Mouse (Mus musculus): ENCODE data around the gene Agl. TPM values are rescaled to one million over a fixed set of nuclear protein-coding genes. Genes with fewer than 3 reads are reported as not detected.

The Agl gene
- total RNA-seq (2014; fragmentation: Nextera tagmentation), result 21.0 and 26.1 TPM in 2 replicates
- 11.1 and 12.5 TPM in 2 replicates for total RNA-seq (2017)

DNA sequence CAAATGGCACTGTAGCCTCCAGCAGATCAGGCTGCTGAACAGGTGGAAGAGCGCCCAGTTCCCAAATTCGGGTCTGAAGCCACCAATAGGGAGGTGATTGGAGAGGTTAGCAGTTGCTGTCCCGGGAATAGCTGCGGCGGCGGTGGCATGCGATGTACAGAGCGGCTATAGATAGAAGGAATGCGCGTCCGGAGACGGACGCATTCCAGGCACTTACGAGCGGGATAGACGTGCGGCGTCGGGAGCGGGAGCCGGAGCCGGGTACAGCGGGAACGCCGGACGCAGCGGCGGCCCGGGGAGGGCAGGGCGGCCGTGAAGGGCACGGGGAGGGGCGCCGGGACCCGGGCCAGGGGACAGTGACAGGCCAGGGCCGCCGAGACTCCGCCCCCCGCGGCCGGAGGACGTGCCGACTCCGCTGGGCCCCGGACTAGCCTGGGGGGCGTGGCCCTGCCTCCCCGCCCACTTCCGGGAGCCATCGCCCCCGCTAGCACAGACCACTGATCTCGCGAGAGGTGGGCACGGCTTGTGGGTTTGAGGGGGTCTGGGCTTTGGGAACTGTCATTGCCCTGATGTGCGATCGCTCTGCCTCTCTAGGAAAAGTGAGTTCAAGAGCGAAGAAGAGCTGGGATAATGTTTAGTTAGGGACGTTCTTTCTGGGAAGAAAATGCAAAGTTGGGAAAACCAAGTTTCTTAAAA is at the start of gene Agl:
Agl (minus strand) TSS at position 356 of the 696 bp plus-strand sequence.
- peak; percentile 94 for ATAC-seq (replicated peaks; ENCODE audit: poor library complexity, severe bottlenecking)

DNA sequence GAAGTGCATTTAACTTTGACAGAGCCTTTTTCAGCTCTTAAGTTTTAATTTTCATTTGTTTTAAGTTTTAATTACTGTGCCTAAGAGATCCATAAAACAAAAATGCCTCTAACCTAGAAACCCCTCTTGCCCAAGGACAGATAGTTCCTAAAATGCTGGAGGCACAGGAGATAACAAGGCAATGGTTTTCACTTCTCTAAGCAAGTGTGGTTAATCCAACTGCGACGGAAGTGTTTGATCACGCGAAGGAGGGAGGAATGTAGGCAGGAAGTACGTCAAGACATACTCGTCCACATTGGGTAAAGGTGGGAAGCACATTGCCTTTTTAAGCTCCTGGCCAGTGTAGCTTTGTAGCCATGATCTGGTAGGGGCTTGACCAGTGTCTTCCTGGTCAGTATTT is 49.6 kb upstream of the Agl start:
- peak; percentile 66 for ATAC-seq (replicated peaks; ENCODE audit: poor library complexity, severe bottlenecking)

DNA sequence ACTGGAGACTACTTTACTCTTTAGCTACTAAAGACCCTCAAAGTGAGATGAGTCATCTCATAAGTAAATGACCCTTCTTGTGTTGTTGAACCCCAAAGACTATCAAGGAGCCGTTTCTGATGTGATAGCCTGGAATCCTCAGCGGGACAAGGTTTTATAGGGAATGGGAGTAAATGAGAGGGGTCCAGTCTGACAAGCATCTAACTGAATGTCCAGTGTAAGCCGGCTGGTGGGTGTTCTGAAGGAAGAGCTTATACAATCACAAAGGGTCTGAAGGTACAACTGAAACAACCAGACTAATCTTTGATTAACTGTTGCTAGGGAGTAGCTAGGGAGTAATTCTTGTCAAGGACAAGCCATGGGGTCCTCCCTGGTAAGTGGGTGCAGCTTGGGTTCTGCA is 44.5 kb upstream of the Agl start:
- no peak for ATAC-seq (replicated peaks; ENCODE audit: poor library complexity, severe bottlenecking)

DNA sequence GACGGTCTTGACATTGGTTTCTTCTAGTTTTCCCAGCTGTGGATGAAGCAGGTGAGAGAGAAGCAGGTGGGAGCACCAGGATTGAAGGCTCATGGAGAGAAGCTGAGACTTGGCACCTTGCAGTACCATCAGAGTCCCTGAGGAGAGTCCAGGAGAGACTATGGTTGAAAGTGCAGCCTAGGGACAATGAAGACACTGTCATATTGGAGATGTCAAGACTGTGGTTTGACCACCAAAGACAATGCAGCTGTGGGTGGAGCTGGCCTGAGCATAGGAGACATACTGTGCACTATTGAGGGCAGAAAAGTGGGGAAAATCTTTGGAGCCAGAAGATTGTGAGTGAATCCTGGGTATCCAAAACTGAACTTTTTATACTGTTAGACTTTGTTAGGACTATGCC is 42.4 kb upstream of the Agl start:
- ATAC-seq (replicated peaks; ENCODE audit: poor library complexity, severe bottlenecking), result no peak

DNA sequence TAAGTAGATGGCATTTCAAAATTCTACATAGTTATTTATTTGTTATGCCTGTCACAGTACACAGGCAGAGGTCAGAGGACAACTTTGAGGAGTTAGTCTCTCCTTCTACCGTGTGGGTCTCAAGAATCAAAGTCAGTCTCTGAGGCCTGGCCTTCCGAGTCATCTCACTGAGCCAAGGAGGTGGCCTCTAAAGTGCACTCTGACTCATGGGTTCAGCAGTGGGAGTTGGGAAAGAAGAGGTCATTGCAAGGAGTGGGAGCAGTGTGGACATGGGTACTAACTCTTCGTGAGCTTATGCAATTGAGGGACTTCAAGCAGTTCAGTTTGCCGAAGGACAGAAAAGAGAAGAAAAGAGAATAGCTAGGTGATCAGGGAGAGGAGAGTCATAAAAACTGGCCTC is 41.0 kb upstream of the Agl start:
- peak; percentile 43 for ATAC-seq (replicated peaks; ENCODE audit: poor library complexity, severe bottlenecking)

DNA sequence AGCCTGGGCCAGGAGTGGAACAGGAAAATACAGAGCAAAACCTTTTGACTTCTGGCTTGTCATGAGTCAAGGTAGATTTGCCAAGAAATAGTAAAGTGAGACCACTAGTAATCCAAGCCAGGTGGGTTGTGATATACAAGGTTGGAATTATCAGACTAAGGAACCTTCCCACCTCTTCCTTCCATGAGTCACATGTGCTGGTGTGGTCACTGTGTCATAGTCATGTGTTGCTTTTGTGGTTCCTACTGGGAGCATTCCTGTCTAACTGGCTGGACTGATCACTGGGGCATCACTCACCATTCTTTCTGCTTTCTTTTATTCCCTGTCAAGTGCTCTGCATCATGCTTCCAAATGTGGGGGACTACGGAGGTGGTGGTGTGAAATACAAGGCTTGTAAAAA is 40.1 kb upstream of the Agl start:
- no peak for ATAC-seq (replicated peaks; ENCODE audit: poor library complexity, severe bottlenecking)

DNA sequence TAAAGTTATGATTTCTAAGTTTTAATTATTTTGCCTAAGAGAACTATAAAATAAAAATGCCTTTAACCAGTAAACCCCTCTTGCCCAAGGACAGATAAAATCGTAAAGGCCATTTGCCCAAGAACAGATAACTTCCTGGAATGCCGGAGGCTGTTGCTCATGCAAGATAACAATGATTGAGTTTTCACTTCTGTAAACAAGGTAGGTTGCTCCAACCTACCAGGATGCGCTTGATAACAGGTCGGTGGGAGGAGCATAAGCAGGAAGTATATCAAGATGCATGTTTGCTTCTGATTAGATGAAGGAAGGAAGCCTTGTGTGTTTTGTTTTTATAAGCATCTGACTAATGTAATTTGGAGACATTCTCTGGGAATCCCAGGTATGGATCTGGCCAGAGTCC is 38.1 kb upstream of the Agl start:
- ATAC-seq (replicated peaks; ENCODE audit: poor library complexity, severe bottlenecking), result peak; percentile 28

DNA sequence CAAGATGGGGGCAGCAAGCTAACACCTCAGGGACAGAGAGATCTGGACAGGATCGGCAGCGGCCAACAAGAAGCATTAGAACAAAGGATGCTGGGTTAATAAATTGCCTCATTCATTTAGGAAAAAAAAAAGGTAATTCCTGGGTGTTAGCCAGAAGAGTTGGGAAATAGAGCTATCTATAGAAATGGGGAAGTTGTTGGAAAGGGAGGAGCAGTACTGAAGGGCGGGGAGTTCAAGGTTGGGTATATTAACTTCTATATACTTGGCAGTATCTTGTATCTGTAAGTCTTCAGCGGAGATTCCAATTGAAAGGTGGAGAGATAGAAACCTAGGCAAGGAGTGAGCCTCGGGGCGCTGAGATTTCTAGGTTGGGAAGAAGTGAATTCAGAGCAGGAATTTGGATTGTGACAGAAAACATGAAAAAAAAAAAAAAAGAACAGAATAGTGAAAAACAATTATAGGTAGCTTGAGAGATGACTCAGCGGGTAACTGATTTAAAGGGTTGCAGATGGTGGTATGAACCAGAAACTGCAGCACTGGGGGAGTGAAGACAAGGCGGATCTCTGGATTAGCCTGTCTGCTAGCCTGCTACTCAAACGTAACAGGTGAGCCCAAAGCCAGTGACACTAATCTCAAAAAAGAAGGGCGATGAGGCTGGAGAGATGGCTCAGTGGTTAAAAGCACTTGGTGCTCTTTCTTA is 37.1 kb upstream of the Agl start:
- ATAC-seq (replicated peaks; ENCODE audit: poor library complexity, severe bottlenecking), result peak; percentile 88

DNA sequence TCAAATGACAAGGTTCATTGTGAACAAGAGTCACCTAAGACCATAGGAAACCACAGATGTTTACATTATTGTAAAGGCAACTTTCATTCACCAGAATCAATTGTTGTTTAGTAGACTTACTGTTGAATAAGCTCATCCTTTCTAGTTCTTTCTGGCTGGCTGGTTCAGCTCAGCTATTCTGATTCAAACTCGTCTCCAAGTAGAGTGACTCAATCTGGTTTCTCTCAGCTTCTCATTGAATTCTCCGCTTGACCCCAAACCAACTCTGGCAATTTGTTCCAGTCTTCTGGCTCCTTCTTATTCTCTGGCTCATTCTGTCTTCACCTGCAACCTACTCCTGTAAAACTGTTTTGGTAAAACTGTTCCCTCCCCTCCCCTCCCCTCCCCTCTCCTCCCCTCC is 33.3 kb upstream of the Agl start:
- no peak for ATAC-seq (replicated peaks; ENCODE audit: poor library complexity, severe bottlenecking)

DNA sequence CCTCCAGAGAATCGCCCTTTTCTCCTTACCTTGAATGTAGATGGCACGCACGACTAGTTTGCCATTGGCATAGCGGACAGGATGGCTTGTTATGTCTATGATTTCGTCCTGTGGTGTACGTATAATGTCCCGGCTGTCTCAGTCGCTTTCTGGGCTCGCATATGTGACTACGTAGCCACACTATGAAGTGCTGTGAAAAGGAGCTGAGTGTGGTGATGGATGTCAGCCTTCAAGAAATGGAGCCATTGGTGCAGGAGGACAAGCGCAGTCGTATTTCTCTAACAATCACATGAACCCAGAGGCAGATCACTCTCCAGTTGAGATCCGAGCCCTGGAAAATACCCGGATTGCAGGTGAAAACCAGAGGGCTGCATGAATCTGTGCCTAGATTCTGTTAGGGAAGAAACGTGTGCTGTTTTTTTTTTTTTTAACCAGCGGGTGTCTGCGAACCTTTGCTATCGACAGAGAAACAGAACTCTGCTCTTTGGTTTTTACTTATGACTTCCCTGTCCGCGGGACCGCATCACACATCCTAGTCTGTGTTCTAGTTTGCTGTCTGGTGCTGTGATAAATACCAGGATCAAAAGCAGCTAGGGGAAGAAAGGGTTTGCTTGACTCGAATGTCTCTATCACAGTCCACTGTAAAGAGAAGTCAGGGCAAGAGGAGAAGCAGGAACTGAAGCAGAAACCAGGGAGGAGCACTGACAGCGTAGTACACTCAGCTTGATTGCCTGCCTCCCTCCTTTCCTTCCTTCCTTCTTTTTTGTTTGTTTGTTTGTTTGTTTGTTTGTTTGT is 28.9 kb upstream of the Agl start:
- ATAC-seq (replicated peaks; ENCODE audit: poor library complexity, severe bottlenecking), result no peak

DNA sequence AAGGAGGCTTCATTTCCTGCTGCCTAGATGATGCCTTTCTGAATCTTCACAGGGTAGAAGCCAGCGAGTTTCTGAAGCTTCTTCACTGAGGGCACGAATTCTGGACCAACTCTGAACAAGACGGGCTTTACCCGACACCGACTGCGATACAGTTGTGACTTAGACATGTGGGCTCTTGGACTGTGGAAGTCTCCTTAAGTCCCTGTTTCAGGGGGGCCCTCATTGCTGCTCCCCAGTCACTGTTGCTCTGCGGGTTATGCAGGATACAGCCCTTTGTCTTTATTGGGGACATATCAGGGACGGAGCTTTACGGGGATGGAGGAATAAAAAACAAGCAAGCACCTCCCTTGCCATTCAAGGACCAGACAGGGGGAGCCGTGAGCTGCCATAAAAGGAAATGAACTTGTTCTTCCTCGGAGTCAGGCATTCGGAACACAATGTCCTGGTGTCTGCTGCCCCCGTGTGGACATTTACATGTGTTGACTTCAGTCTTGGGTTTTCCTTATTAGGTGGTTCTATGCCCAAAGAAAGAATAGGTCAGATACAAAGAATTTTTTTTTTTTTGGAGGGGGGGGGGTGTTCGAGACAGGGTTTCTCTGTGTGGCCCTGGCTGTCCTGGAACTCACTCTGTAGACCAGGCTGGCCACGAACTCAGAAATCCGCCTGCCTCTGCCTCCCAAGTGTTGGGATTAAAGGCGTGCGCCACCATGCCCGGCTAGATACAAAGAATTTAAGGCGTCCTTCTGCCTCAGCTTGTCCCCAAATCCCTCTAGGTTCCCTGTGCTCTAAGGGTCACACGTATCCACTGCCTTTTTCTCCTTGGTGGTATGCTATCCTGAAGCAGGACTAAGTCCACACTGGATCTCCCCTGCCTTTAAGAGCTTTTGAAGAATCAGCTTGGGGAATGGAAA is 28.1 kb upstream of the Agl start:
- ATAC-seq (replicated peaks; ENCODE audit: poor library complexity, severe bottlenecking), result peak; percentile 98

DNA sequence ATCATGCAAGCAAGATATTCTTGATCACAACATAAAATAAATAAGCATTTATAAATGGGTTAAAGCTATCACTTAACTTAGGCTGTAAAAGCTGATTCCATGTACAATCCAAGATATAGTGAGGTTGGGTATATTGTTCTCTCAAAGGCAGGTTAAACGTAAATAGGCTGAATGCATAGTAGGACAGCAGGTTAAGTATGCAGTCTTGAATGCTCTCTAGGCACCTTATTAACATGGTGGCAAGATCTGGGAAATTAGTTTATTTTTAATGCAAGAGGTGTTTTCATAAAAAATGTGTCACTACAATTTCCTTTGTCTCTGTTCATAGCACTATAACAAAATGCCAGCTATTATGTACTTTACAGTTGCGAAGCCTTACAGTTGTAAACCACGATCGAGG is 27.4 kb upstream of the Agl start:
- ATAC-seq (replicated peaks; ENCODE audit: poor library complexity, severe bottlenecking), result no peak

DNA sequence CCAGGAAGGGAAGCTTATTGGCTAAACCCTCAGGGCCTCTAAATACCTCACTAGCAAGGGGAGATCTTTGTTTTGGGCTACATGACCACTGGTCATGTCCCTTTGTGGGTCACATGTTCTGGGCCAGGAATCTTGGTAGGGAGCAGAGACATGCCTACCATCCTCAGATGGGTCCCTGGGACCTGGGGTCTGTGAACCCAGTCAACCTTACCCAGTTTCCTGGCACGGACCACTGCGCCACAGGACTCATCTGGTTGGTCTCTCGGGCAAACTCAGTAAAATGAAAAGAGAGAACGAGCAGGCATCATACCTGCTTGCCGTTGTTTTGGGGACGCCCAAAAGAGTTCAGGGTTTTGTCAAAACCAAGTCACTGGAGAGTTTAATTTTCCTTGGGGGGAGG is 26.3 kb upstream of the Agl start:
- no peak for ATAC-seq (replicated peaks; ENCODE audit: poor library complexity, severe bottlenecking)

DNA sequence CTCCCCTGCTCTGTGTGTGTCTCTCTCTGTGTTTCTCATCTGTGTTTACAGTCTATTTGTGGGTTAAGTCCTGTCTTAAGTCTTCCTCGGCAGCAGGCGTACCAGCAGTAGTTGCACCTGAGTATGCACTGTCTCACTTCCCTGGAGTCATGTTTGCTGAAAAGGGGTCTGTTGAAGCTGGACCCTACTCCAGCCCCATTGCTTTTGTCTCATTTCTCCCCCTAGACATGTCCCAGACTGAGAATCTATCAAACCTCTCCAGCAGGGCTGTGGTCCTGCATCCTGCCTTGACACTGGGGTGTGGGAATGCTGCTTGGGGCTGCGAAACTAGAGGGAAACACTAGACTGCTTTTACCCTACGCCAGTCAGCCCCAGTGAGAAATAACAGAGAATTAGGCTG is 25.5 kb upstream of the Agl start:
- no peak for ATAC-seq (replicated peaks; ENCODE audit: poor library complexity, severe bottlenecking)

DNA sequence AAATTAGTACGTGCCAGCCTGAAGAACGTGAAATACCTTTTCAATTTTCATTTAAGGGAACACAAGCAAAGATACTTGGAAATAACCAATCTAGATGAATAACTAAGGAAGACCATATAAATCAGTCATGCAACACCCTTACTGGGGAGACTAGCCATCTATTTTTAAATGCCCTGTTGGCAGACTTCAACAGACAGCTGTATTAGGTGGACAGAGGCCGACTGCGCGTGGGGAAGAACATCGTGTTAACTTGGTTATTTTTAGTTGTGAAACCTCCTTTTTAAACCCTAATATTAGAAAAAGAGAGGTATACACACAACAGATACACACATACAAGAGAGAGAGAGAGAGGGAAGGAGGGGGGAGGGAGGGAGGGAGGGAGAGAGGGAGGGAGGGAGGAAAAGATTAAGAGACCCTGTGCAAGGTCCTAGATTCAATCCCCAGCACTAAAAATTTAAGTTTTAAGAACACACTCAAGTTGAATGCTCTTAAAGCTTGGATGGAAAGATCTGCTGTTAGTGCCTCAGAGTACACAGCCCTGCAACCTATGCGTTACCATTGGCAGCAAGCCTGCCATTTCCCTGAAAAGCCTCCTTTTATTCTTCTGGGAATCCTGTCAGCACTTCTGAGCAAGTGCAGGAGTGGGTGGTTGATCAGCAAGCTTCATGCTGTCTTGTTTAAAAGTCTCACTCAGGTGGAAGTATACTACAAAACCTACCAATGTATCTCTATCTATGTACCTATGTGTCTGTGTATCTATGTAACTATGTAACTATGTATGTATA is 24.8 kb upstream of the Agl start:
- no peak for ATAC-seq (replicated peaks; ENCODE audit: poor library complexity, severe bottlenecking)

DNA sequence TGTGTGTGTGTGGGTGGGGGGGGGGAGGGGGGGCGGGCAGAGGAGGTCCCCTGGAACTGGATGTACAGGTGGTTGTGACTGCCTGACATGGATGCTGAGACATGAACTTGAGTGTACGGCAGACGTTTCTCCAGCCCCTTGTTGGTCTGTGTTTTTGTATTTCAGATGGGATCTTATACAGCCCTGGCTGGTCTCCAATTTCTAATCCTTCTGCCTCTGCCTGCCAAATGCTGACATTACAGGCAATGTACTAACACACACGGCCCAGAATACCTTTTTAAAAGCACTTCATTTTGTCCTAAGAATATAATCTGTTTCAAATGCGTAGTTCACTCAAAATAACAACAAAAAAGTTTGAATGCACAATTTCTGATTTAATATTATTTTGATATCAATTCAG is 23.4 kb upstream of the Agl start:
- ATAC-seq (replicated peaks; ENCODE audit: poor library complexity, severe bottlenecking), result no peak

DNA sequence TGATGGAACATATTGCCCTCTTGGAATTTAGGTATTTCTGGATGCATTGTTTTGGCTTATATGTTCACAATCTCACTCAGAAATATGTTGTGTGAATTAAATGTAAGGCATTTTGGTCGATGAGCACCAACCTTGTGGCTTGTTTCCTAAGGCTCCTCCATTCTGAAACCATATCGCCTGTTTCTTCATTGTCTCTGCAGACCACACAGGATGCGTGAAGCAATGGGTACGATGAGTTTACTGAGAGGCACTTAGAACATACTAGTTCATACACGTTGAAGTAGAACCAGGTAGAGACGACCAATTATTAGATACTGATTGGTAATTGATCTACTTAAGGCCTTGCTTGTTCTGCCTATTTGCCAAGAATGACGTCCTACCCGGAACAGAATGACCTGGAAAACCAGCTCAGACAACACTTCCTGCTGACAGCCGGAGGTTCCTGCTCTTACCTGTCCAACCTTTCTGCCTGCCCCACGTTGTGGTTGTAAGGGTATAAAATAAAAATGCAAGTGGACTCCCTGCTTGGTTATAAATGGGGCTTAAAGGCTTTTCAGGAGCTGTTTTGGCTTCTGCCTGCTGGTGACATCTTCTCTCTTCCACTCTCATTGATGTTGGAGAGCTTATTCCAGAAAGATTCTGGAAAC is 21.4 kb upstream of the Agl start:
- ATAC-seq (replicated peaks; ENCODE audit: poor library complexity, severe bottlenecking), result peak; percentile 97

DNA sequence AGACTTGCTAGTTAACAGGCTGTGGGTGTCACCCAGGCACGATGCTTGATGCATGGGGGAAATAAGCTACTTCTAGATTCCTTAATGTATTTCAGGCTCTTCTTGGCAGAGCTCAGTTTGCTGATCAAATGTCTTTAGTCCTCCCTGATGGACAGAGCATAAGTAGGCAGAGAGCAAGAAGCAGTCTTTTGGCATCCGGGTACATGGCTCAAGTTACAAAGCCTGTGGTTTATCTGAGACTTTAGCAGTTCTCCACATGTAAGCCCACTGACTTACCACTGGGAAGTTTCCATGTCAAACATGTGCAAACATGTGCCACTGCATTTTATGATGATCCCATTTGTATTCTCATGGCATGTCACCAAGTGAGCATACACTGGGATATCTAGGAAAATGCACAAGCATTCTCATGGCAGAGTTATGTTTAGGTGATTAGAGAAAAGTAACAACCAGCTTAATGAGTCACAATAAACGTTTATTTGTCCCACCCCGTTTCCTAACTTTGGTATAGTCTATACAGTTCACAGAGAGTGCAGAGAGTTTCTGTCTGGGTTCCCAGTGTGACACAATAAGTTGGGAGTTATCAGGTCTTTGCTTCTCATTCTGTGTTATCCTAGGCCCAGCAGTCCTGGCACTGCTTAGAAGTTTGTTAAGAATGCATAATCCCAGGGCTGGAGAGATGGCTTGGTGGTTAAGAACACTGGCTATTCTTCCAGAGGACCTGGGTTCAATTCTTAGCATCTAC is 18.7 kb upstream of the Agl start:
- no peak for ATAC-seq (replicated peaks; ENCODE audit: poor library complexity, severe bottlenecking)

Measured in granulocyte monocyte progenitor cell, adult 5-6 weeks (primary cell).